Mouse (Mus musculus) liver, adult 2 months (tissue): ENCODE data around the gene Sipa1l3.

ENCODE experiments used
- CTCF ChIP-seq: fragments of 200-500 bp; IDR thresholded peaks from 2 replicates; pipeline ENCODE4 v1.5.1; 2011; ENCODE audit warnings: low read depth, low read length, control low read depth
- POLR2A ChIP-seq: fragments of 200-500 bp; IDR thresholded peaks from 2 replicates; pipeline ENCODE4 v1.6.1; 2011; ENCODE audit warnings: low read length, control low read depth; ENCODE audit not compliant: insufficient read depth; ENCODE audit errors: extremely low read depth

DNA sequence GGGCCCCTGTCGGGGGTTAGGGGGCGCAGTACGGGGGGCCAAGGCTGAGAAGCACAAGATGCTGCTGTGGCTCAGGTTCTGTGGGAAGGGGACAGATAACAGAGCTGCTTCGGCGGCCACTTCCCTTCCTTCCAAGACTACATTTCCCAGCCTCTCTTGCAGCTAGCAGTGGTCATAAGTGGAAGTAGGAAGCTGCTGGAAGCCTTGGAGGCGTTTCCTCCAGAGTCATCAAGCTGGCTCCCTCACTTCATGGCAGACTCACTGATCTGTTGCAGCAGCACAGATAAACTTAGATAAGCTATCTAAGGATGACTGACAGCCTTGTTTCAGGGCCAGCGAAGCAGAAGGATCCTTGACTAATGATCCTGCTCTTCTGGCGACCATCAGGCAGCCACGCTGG lies 76.6 kb downstream of the Sipa1l3 start:
- TF ChIP-seq CTCF, result no peak
- no peak for TF ChIP-seq POLR2A
